Mouse (Mus musculus) midbrain, embryonic 13.5 days (tissue): ENCODE measurements around the gene Arf3. TPM values are rescaled to one million over a fixed set of nuclear protein-coding genes. Genes with fewer than 3 reads are reported as not detected.

Experiments
- ATAC-seq: fragments of 200-750 bp; cut with Nextera tagmentation; 2 replicates; pipeline ENCODE4 v1.8.0; 2017; ENCODE audit warnings: mild to moderate bottlenecking, moderate TSS enrichment, moderate library complexity
- H3K27ac ChIP-seq: fragments of 300-500 bp; sonication (generic); 2 replicates; pipeline ENCODE4 v1.5.1; 2015; ENCODE audit warnings: inconsistent platforms, mild to moderate bottlenecking, moderate library complexity
- H3K27me3 ChIP-seq: fragments of 300-500 bp; sonication (generic); 2 replicates; pipeline ENCODE4 v1.6.1; 2015; ENCODE audit warnings: mild to moderate bottlenecking, inconsistent platforms
- H3K36me3 ChIP-seq: fragments of 300-500 bp; sonication (generic); 2 replicates; pipeline ENCODE4 v1.6.1; 2015; ENCODE audit warnings: mild to moderate bottlenecking, inconsistent platforms
- H3K4me1 ChIP-seq: fragments of 300-500 bp; sonication (generic); replicated peaks from 2 replicates; pipeline ENCODE4 v1.6.1; 2015; ENCODE audit warnings: inconsistent platforms
- H3K4me2 ChIP-seq: fragments of 300-500 bp; sonication (generic); replicated peaks from 2 replicates; pipeline ENCODE4 v1.6.1; 2015; ENCODE audit warnings: moderate library complexity, mild to moderate bottlenecking, inconsistent platforms
- H3K4me3 ChIP-seq: fragments of 300-500 bp; sonication (generic); replicated peaks from 2 replicates; pipeline ENCODE4 v1.5.1; 2015; ENCODE audit warnings: mild to moderate bottlenecking, inconsistent platforms
- H3K9ac ChIP-seq: fragments of 300-500 bp; sonication (generic); replicated peaks from 2 replicates; pipeline ENCODE4 v1.6.1; 2015; ENCODE audit warnings: mild to moderate bottlenecking, inconsistent platforms
- H3K9me3 ChIP-seq: fragments of 300-500 bp; sonication (generic); 2 replicates; pipeline ENCODE4 v1.6.1; 2016; ENCODE audit warnings: mild to moderate bottlenecking, inconsistent platforms
- WGBS: fragments of 180-500 bp; shearing (Covaris S2); methylation state at CpG from one replicate; pipeline ENCODE4 v1.1.7; 2015; 5-methylcytosine and 5-hydroxymethylcytosine counted together
- polyA plus RNA-seq: library from polyadenylated mRNA; unstranded; fragments of >200 nt; fragmentation: Nextera tagmentation; extraction: Ambion mirVana; gene quantifications from 2 replicates; pipeline ENCODE4 v1.2.1, GENCODE M21; 2015

Gene Arf3
- polyA plus RNA-seq, 1 experiment from 2014 or later = 66.0 TPM

- no peaks in the 10 kb centered on the region for H3K9me3 ChIP-seq
- H3K27ac ChIP-seq = no peak overlapping the region
- H3K4me1 ChIP-seq = peaks cover 35% of the 10 kb centered on the region
- peaks cover 97% of the 10 kb centered on the region for H3K27me3 ChIP-seq
- ATAC-seq = no peak
- no peak overlapping the region for H3K9ac ChIP-seq
- no peak overlapping the region for H3K4me3 ChIP-seq
- 9% methylated on average over 12 of the region's 12 CpGs for WGBS
- H3K4me2 ChIP-seq = no peak overlapping the region
- no peaks in the 10 kb centered on the region for H3K36me3 ChIP-seq
Measured at GRCm38 (mm10) chr15:98799396-98799795, 36.4 kb upstream of the Arf3 start.

GRCm38 (mm10) chr15:98798903-98799302 lies 35.9 kb upstream of the Arf3 start:
- Histone ChIP-seq H3K9ac (no peak overlapping the region), H3K4me2 (no peak overlapping the region), H3K27me3 (peaks cover 97% of the 10 kb centered on the region), H3K9me3 (no peaks in the 10 kb centered on the region), H3K4me3 (no peak overlapping the region), H3K36me3 (no peaks in the 10 kb centered on the region), H3K4me1 (peaks cover 34% of the 10 kb centered on the region), H3K27ac (no peak overlapping the region)
- no peak for ATAC-seq
- WGBS = 57% methylated on average over 3 of the region's 3 CpGs

GRCm38 (mm10) chr15:98797835-98798492 lies 35.0 kb upstream of the Arf3 start:
- Histone ChIP-seq H3K4me2 (peak overlapping the region; percentile 11), H3K27me3 (peaks cover 97% of the 10 kb centered on the region), H3K4me1 (peaks cover 32% of the 10 kb centered on the region), H3K4me3 (no peak overlapping the region), H3K27ac (peak overlapping the region; percentile 52), H3K9ac (no peak overlapping the region), H3K36me3 (no peaks in the 10 kb centered on the region), H3K9me3 (no peaks in the 10 kb centered on the region)
- ATAC-seq = peak; percentile 96
- WGBS = under 1% methylated on average over 28 of the region's 28 CpGs

GRCm38 (mm10) chr15:98796803-98797595 lies 34.0 kb upstream of the Arf3 start:
- no peak overlapping the region for H3K9ac ChIP-seq

GRCm38 (mm10) chr15:98793141-98793698 lies 30.2 kb upstream of the Arf3 start:
- ATAC-seq = no peak
- WGBS = 5% methylated on average over 13 of the region's 13 CpGs
- Histone ChIP-seq H3K27ac (no peak overlapping the region), H3K27me3 (peaks cover 97% of the 10 kb centered on the region), H3K9ac (no peak overlapping the region), H3K36me3 (no peaks in the 10 kb centered on the region), H3K4me1 (peaks cover 53% of the 10 kb centered on the region), H3K4me3 (peak overlapping the region; percentile 35), H3K4me2 (peak overlapping the region; percentile 53), H3K9me3 (no peaks in the 10 kb centered on the region)

More at GRCm38 (mm10) chr15:98796803-98797595, 34.0 kb upstream of the Arf3 start:
- H3K4me2 ChIP-seq = 0 out of 2 replicates have a peak overlapping the region, but pooled peaks have one; percentile 5
- 3% methylated on average over 13 of the region's 13 CpGs for WGBS
- no peaks in the 10 kb centered on the region for H3K36me3 ChIP-seq
- no peak overlapping the region for H3K4me3 ChIP-seq
- H3K27me3 ChIP-seq = peaks cover 97% of the 10 kb centered on the region
- no peak for ATAC-seq
- H3K9me3 ChIP-seq = no peaks in the 10 kb centered on the region
- H3K27ac ChIP-seq = no peak overlapping the region
- peaks cover 41% of the 10 kb centered on the region for H3K4me1 ChIP-seq

- H3K27me3 ChIP-seq = peaks cover 97% of the 10 kb centered on the region
- 2% methylated on average over 75 of the region's 75 CpGs for WGBS
- no peak overlapping the region for H3K27ac ChIP-seq
- no peaks in the 10 kb centered on the region for H3K9me3 ChIP-seq
- peak overlapping the region; percentile 35 for H3K4me3 ChIP-seq
- no peak for ATAC-seq
- H3K4me1 ChIP-seq = peaks cover 46% of the 10 kb centered on the region
- no peaks in the 10 kb centered on the region for H3K36me3 ChIP-seq
- H3K9ac ChIP-seq = peak overlapping the region; percentile 48; the same call in 1 of the 2 replicates
- peak overlapping the region; percentile 53 for H3K4me2 ChIP-seq
Measured at GRCm38 (mm10) chr15:98792233-98793020, 29.4 kb upstream of the Arf3 start.

- Histone ChIP-seq H3K27me3 (peaks cover 100% of the 10 kb centered on the region), H3K4me1 (peaks cover 41% of the 10 kb centered on the region), H3K4me2 (peak overlapping the region; percentile 53), H3K36me3 (no peaks in the 10 kb centered on the region), H3K27ac (no peak overlapping the region), H3K9ac (no peak overlapping the region), H3K4me3 (peak overlapping the region; percentile 35), H3K9me3 (no peaks in the 10 kb centered on the region)
- ATAC-seq = no peak
- 1% methylated on average over 23 of the region's 23 CpGs for WGBS
Measured at GRCm38 (mm10) chr15:98791771-98792170, 28.8 kb upstream of the Arf3 start.

GRCm38 (mm10) chr15:98791221-98791620 lies 28.2 kb upstream of the Arf3 start:
- peaks cover 35% of the 10 kb centered on the region for H3K4me1 ChIP-seq
- H3K9me3 ChIP-seq = no peaks in the 10 kb centered on the region
- peak overlapping the region; percentile 35 for H3K4me3 ChIP-seq
- H3K36me3 ChIP-seq = no peaks in the 10 kb centered on the region
- peak overlapping the region; percentile 53; the same call in 1 of the 2 replicates for H3K4me2 ChIP-seq
- H3K27me3 ChIP-seq = peaks cover 100% of the 10 kb centered on the region
- H3K9ac ChIP-seq = no peak overlapping the region
- ATAC-seq = no peak
- H3K27ac ChIP-seq = no peak overlapping the region
- 0% methylated on average over 12 of the region's 12 CpGs for WGBS

- Histone ChIP-seq H3K4me1 (peaks cover 34% of the 10 kb centered on the region), H3K27ac (no peak overlapping the region), H3K36me3 (no peaks in the 10 kb centered on the region), H3K9me3 (no peaks in the 10 kb centered on the region), H3K27me3 (peaks cover 100% of the 10 kb centered on the region), H3K4me3 (peak overlapping the region; percentile 35), H3K9ac (no peak overlapping the region), H3K4me2 (peak overlapping the region; percentile 26)
- under 1% methylated on average over 23 of the region's 23 CpGs for WGBS
- ATAC-seq = no peak
Measured at GRCm38 (mm10) chr15:98790761-98791160, 27.7 kb upstream of the Arf3 start.

- under 1% methylated on average over 51 of the region's 51 CpGs for WGBS
- H3K27me3 ChIP-seq = peaks cover 100% of the 10 kb centered on the region
- peak within 1 kb of the TSS; percentile 35 for H3K4me3 ChIP-seq
- peaks cover 34% of the 10 kb centered on the region for H3K4me1 ChIP-seq
- peak within 1 kb of the TSS; percentile 26 for H3K4me2 ChIP-seq
- no peaks in the 10 kb centered on the region for H3K36me3 ChIP-seq
- peak; percentile 25; the same call in 1 of the 2 replicates for ATAC-seq
- H3K27ac ChIP-seq = no peak within 1 kb of the TSS
- H3K9ac ChIP-seq = no peak within 1 kb of the TSS
- H3K9me3 ChIP-seq = no peaks in the 10 kb centered on the region
Measured at GRCm38 (mm10) chr15:98789661-98790535, 26.9 kb upstream of the Arf3 start, which contains the start of gene Wnt1. Gene Wnt1 (plus strand): TSS chr15:98789857.
